Mouse (Mus musculus) heart, adult 2 months (tissue): Measurements from ENCODE around the gene Fndc4. TPM values are rescaled to one million over a fixed set of nuclear protein-coding genes. Genes with fewer than 3 reads are reported as not detected.

Experiments used
- DNase-seq, 2 experiments: peaks; one replicate each; pipeline ENCODE4 v3.0.0; 2021
- H3K27ac ChIP-seq: fragments of 200-600 bp; 2 replicates; pipeline ENCODE4 v1.8.1; 2022
- H3K27me3 ChIP-seq: fragments of 200-500 bp; 2 replicates; pipeline ENCODE4 v1.6.1; 2012; ENCODE audit warnings: mild to moderate bottlenecking, low read length, inconsistent platforms, mixed read lengths; ENCODE audit not compliant: control insufficient read depth, insufficient read depth
- H3K36me3 ChIP-seq: fragments of 200-500 bp; 2 replicates; pipeline ENCODE4 v1.6.1; 2012; ENCODE audit warnings: low read length, inconsistent platforms; ENCODE audit not compliant: control insufficient read depth, insufficient read depth
- H3K4me1 ChIP-seq: fragments of 200-500 bp; 2 replicates; pipeline ENCODE4 v1.6.1; 2011; ENCODE audit warnings: low read length; ENCODE audit not compliant: control insufficient read depth, insufficient read depth
- H3K4me3 ChIP-seq: fragments of 200-600 bp; 2 replicates; pipeline ENCODE4 v1.8.1; 2022
- H3K79me2 ChIP-seq: fragments of 200-500 bp; replicated peaks from 2 replicates; pipeline ENCODE4 v1.6.1; 2012; ENCODE audit warnings: mild to moderate bottlenecking, inconsistent platforms, low read length, moderate library complexity, mixed read lengths; ENCODE audit not compliant: control insufficient read depth, insufficient read depth
- H3K9ac ChIP-seq: fragments of 200-500 bp; 2 replicates; pipeline ENCODE4 v1.6.1; 2012; ENCODE audit warnings: low read depth, mild to moderate bottlenecking, control low read depth, inconsistent platforms, low read length, mixed read lengths
- CTCF ChIP-seq: fragments of 200-600 bp; IDR thresholded peaks from 2 replicates; pipeline ENCODE4 v1.8.1; 2022; ENCODE audit warnings: antibody characterized with exemption, mild to moderate bottlenecking, moderate library complexity
- EP300 ChIP-seq: fragments of 200-500 bp; IDR thresholded peaks from 2 replicates; pipeline ENCODE4 v1.6.1; 2011; ENCODE audit warnings: low read depth, low read length, control low read depth; ENCODE audit not compliant: insufficient read depth
- POLR2A ChIP-seq: fragments of 200-500 bp; IDR thresholded peaks from 2 replicates; pipeline ENCODE4 v1.6.1; 2011; ENCODE audit warnings: mild to moderate bottlenecking, low read depth, low read length, control low read depth; ENCODE audit not compliant: insufficient read depth
- WGBS: fragments of 180-500 bp; shearing (Covaris S2); methylation state at CpG from one replicate; pipeline ENCODE4 v1.1.7; 2018; 5-methylcytosine and 5-hydroxymethylcytosine counted together
- intact Hi-C: fragments of 180-260 bp; cut with DNase I; formaldehyde crosslinking; loops from one replicate; pipeline ENCODE4 v1.15.1; 2025
- polyA plus RNA-seq: library from polyadenylated mRNA; depleted of rRNA; stranded (reverse); fragments of >200 nt; gene quantifications from 2 replicates; pipeline ENCODE4 v1.2.3, GENCODE M21; 2012
- total RNA-seq, 2 experiments: library from RNA; stranded (reverse); gene quantifications; 2 replicates each; pipeline ENCODE4 v1.2.3; 2021

The Fndc4 gene
- total and polyA plus RNA-seq, 3 experiments = 2.7 to 7.3 (median 3.8) TPM

DNA sequence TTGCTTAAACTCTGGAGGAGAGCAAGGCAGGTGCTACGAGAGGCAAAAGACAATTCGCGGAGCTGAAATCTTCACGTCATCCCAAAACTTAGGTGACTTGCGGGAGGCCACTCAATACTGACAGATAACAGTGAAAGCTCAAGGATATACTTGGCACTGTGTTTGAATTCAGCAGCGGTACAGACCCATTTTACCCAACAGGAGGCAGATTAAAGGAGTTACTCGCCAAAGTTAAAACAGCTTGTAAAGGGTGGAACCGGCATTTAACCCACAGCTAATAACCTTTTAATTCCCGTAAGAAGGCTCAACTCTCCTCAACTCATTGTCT is 4.6 kb downstream of the Fndc4 start:
- intact Hi-C loops = loop anchor here (1.0 to 10.0 kb wide), 4 partner anchors 51 to 237 kb away; partner anchors contain the start of genes Cad, Gtf3c2, Nrbp1 and Ppm1g

DNA sequence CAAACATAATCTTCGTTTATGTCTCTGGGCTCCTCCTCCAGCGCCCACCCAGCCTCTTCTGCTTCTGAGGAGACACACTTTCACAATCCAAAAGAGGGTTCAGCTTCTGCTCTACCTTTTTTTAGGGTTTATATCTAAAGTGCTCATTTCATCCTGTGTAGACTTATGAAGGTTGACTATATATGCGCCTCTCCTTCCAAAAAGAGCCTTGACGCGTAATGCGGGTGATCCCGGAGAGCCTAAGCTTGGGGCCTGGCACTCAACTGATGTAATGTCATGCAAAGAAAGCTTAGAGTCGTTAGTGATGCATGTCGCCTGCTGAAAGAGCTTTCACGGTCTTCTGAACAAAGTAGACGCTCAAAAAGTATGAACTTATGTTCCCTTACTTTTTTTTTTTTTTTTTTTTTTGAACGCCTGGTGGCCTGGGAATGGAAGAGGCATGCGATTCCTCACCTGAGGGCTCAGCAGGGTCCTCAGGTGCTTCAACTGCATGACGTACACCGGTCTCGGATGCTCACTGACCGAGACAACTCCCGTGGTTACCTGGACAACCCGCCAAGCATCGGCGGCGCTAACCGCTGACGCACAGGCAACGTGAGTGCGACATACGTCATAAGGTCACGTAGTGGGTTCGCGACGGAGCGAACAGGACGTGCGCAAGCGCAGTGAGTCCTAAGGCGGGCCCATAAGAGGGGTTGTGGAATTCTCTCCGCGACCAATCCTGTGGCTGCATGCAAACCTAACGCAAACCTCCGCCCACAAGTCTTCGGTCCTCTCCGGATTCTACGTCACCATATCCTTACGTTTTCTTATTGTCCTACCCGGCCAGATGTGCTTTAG is 5.1 kb downstream of the Fndc4 start, which contains the start of gene Ift172:
Gene Ift172 (minus strand): TSS at position 596 of the 840 bp plus-strand sequence.
- 1% methylated on average over 45 of the region's 45 CpGs for WGBS
- Histone ChIP-seq H3K27me3 (peaks cover under 1% of the 10 kb centered on the region; the same call in 1 of the 2 replicates), H3K79me2 (no peaks in the 10 kb centered on the region), H3K4me3 (peak within 1 kb of the TSS; percentile 66), H3K9ac (peak within 1 kb of the TSS; percentile 65), H3K36me3 (no peaks in the 10 kb centered on the region), H3K27ac (peak within 1 kb of the TSS; percentile 87), H3K4me1 (peaks cover 3% of the 10 kb centered on the region)
- peak; percentile 63; the same call in 1 of the 2 replicates for TF ChIP-seq EP300
- TF ChIP-seq POLR2A = peak; percentile 90
- TF ChIP-seq CTCF = no peak
- intact Hi-C loops = loop anchor here (1.0 to 10.0 kb wide), 4 partner anchors 50 to 236 kb away; partner anchors contain the start of genes Cad, Gtf3c2, Nrbp1 and Ppm1g
- DNase-seq = peak; percentile 94 to 98

More for the DNA sequence above, 4.6 kb downstream of the Fndc4 start:
- H3K36me3 ChIP-seq = no peaks in the 10 kb centered on the region
- H3K4me3 ChIP-seq = peak overlapping the region; percentile 66
- no peak for DNase-seq
- WGBS = 1% methylated on average over 9 of the region's 9 CpGs
- peaks cover 3% of the 10 kb centered on the region for H3K4me1 ChIP-seq
- H3K27ac ChIP-seq = peak overlapping the region; percentile 87
- no peaks in the 10 kb centered on the region for H3K79me2 ChIP-seq
- peak overlapping the region; percentile 31 for H3K9ac ChIP-seq
- H3K27me3 ChIP-seq = peaks cover 2% of the 10 kb centered on the region; the same call in 1 of the 2 replicates
- no peak for TF ChIP-seq EP300
- peak; percentile 24; the same call in 1 of the 2 replicates for TF ChIP-seq CTCF
- TF ChIP-seq POLR2A = no peak

DNA sequence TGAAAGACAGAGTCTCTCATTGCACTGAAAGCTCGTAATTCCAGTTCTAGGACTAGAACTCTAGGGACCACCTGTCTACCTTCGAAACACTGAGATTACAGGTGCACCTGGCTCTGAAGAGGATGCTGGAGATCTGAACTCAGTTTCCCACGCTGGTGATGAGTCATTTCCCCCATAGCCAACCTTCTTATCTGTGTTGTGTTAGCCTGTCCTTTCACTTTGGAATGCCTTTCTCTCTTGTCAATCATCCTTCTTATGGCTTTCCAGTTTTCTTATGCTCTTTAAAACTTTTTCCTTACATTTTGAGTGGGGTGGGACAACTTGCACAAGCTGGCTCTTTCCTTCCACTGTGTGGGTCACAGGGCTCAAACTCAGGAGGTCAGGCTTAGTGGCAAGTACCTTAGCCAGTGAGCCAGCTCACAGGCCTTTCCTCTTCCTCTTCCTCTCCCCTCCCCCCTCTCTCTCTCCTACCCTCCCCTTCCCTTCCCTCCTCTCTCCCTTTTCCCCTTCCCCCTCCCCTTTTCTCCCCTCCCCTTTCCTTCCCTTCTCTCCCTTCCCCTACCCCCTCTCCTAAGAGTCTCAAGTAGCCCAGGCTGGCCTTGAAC is 6.2 kb downstream of the Fndc4 start:
- H3K36me3 ChIP-seq = no peaks in the 10 kb centered on the region
- intact Hi-C loops = loop anchor here (10.0 kb wide), 1 partner anchor 235 kb away; the partner anchor contains the start of gene Cad
- no peak overlapping the region for H3K4me3 ChIP-seq
- no peak for DNase-seq
- H3K4me1 ChIP-seq = peaks cover 3% of the 10 kb centered on the region
- H3K9ac ChIP-seq = no peak overlapping the region
- no peaks in the 10 kb centered on the region for H3K27me3 ChIP-seq
- TF ChIP-seq POLR2A = no peak
- WGBS = 58% methylated on average over 3 of the region's 3 CpGs
- no peak overlapping the region for H3K27ac ChIP-seq
- H3K79me2 ChIP-seq = no peaks in the 10 kb centered on the region

DNA sequence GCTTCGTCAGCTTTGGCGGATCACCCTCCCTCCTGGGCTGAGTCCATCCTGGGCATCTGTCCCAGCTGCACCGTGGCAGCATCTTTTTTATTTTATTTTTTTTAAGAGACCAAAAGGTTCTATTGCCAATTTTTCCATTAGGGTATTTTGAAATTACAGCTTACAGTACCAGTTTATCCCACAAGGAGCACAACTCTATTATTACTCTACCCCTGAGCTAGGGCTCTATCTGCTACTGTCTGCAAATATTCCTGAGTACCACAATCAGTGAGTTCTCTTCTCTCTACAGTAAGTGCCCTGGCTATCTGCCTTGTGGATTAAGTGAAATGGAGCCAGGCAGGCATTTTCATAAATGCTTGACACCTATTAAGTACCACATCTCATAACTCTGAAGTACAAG is 7.2 kb downstream of the Fndc4 start:
- intact Hi-C loops = no loop called here
- TF ChIP-seq POLR2A (no peak), CTCF (peak; percentile 12; the same call in 1 of the 2 replicates), EP300 (no peak)
- no peak overlapping the region for H3K4me3 ChIP-seq
- 19% methylated on average over 3 of the region's 3 CpGs for WGBS
- H3K9ac ChIP-seq = no peak overlapping the region
- DNase-seq = no peak
- H3K4me1 ChIP-seq = peaks cover 3% of the 10 kb centered on the region
- peak overlapping the region; percentile 28 for H3K27ac ChIP-seq
- no peaks in the 10 kb centered on the region for H3K27me3 ChIP-seq
- H3K79me2 ChIP-seq = no peaks in the 10 kb centered on the region
- no peaks in the 10 kb centered on the region for H3K36me3 ChIP-seq

DNA sequence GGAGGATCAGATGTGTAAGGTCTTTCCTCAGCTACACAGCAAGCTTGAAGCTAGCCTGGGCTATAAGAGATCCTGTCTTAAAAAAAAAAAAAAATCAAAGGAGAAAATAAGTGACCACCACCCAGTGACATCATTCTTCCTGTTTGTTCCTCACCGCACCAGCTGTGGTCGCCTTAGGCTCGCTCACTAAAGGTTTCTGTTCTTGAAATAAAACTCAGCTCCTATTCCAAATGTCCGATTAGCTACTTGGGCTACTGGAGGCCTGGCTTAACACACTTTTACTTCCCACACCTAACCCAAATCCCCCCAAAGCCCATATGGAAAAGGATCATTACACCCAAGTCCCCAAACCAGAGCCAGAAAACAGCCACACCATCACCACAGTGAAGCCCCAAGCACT is 7.7 kb downstream of the Fndc4 start:
- peak overlapping the region; percentile 28 for H3K27ac ChIP-seq
- no peak overlapping the region for H3K4me3 ChIP-seq
- WGBS = 32% methylated on average over 4 of the region's 4 CpGs
- DNase-seq = peak in 1 of 2 experiments; percentile 18
- intact Hi-C loops = no loop called here
- no peak overlapping the region for H3K9ac ChIP-seq
- no peaks in the 10 kb centered on the region for H3K79me2 ChIP-seq
- H3K27me3 ChIP-seq = no peaks in the 10 kb centered on the region
- peaks cover 3% of the 10 kb centered on the region for H3K4me1 ChIP-seq
- TF ChIP-seq EP300 (no peak), POLR2A (no peak), CTCF (no peak)
- no peaks in the 10 kb centered on the region for H3K36me3 ChIP-seq
